8 mouse cellular contexts compared by ENCODE assay signal in genomic region chr8:95805482-95805881, GRCm38 (mm10). TPM values are rescaled to one million over a fixed set of nuclear protein-coding genes. Genes with fewer than 3 reads are reported as not detected.
DNase-seq lines count a peak whose midpoint lies in the region; ATAC-seq and TF ChIP-seq lines count a peak whose summit lies in the region.

No protein-coding gene starts in this region.

- H3K9ac ChIP-seq in heart, postnatal 0 days (replicated peaks; ENCODE audit: low read depth, low read length): peak overlapping the region; percentile 99; the same call in 1 of the 2 replicates
- H3K9ac ChIP-seq in intestine, embryonic 16.5 days (ENCODE audit: low read depth, low read length): peak overlapping the region; percentile 99

- TF ChIP-seq EP300 in heart, postnatal 0 days (IDR thresholded peaks at IDR 0.05; ENCODE audit: low read depth): no peak

- 28% methylated on average over 2 of the region's 2 CpGs for WGBS in heart, postnatal 0 days
- WGBS in embryonic facial prominence, embryonic 10.5 days: 80% methylated on average over 2 of the region's 2 CpGs
- 26% methylated on average over 2 of the region's 2 CpGs for WGBS in intestine, embryonic 16.5 days

- peaks cover 12% of the 10 kb centered on the region; the same call in 1 of the 2 replicates for H3K36me3 ChIP-seq in heart, postnatal 0 days (replicated peaks; ENCODE audit: control insufficient read depth, insufficient read depth, low read length)
- peaks cover 44% of the 10 kb centered on the region for H3K36me3 ChIP-seq in embryonic facial prominence, embryonic 10.5 days (replicated peaks)
- H3K36me3 ChIP-seq in intestine, embryonic 16.5 days (ENCODE audit: control insufficient read depth, insufficient read depth, low read length): 0 out of 2 replicates have a peak, but pooled peaks cover 3% of the 10 kb centered on the region

- H3K27me3 ChIP-seq in heart, postnatal 0 days (ENCODE audit: control insufficient read depth, insufficient read depth, low read length): no peaks in the 10 kb centered on the region
- H3K27me3 ChIP-seq in embryonic facial prominence, embryonic 10.5 days (replicated peaks; ENCODE audit: low read depth, poor library complexity, severe bottlenecking): no peaks in the 10 kb centered on the region
- no peaks in the 10 kb centered on the region for H3K27me3 ChIP-seq in intestine, embryonic 16.5 days (replicated peaks; ENCODE audit: control insufficient read depth, insufficient read depth, low read length)

- H3K27ac ChIP-seq in heart, postnatal 0 days (ENCODE audit: low read depth): 0 out of 2 replicates have a peak overlapping the region, but pooled peaks have one; percentile 99
- H3K27ac ChIP-seq in embryonic facial prominence, embryonic 10.5 days (replicated peaks): no peak overlapping the region
- H3K27ac ChIP-seq in intestine, embryonic 16.5 days (ENCODE audit: low read length): peak overlapping the region; percentile 95; the same call in 1 of the 2 replicates

- TF ChIP-seq CTCF in heart, postnatal 0 days (IDR thresholded peaks at IDR 0.05; ENCODE audit: low read depth): no peak

- H3K4me1 ChIP-seq in heart, postnatal 0 days (ENCODE audit: control insufficient read depth, insufficient read depth): peaks cover 42% of the 10 kb centered on the region
- peaks cover 15% of the 10 kb centered on the region for H3K4me1 ChIP-seq in embryonic facial prominence, embryonic 10.5 days
- peaks cover 20% of the 10 kb centered on the region for H3K4me1 ChIP-seq in intestine, embryonic 16.5 days (ENCODE audit: control insufficient read depth, insufficient read depth, low read length)

- DNase-seq in heart, postnatal 0 days (ENCODE audit: low spot score): no peak
- no peak for DNase-seq in heart, adult 8-10 months (ENCODE audit: low spot score)
- DNase-seq in embryonic facial prominence, embryonic 10.5 days (ENCODE audit: low spot score): no peak
- peak; percentile 29 for DNase-seq in naive thymus-derived CD4-positive, alpha-beta T cell, adult 2 months (ENCODE audit: low read depth)
- DNase-seq in embryo, embryonic 10 days (ENCODE audit: low spot score): no peak
- no peak for DNase-seq in natural killer cell, adult 2 months (ENCODE audit: low spot score in 2 of 2)

- H3K9me3 ChIP-seq in heart, postnatal 0 days (replicated peaks; ENCODE audit: control insufficient read depth, low read length): no peaks in the 10 kb centered on the region
- no peaks in the 10 kb centered on the region for H3K9me3 ChIP-seq in embryonic facial prominence, embryonic 10.5 days
- H3K9me3 ChIP-seq in intestine, embryonic 16.5 days (ENCODE audit: control insufficient read depth, low read length): no peaks in the 10 kb centered on the region

- H3K4me3 ChIP-seq in heart, postnatal 0 days (ENCODE audit: low read depth, low read length): peak overlapping the region; percentile 98
- peak overlapping the region; percentile 99 for H3K4me3 ChIP-seq in embryonic facial prominence, embryonic 10.5 days
- peak overlapping the region; percentile 96 for H3K4me3 ChIP-seq in intestine, embryonic 16.5 days (ENCODE audit: low read length)

- ATAC-seq in heart, postnatal 0 days (ENCODE audit: insufficient read depth, low read depth): no peak
- ATAC-seq in intestine, embryonic 16.5 days: no peak
- ATAC-seq in megakaryocyte-erythroid progenitor cell, adult 5-6 weeks (replicated peaks; ENCODE audit: low FRiP score, low TSS enrichment, poor library complexity, severe bottlenecking): no peak

- peak overlapping the region; percentile 96 for H3K4me2 ChIP-seq in heart, postnatal 0 days (ENCODE audit: low read depth, low read length)
- peak overlapping the region; percentile 92 for H3K4me2 ChIP-seq in intestine, embryonic 16.5 days (ENCODE audit: low read depth, low read length)

RNA-seq across cellular contexts. Expression of gene Cnot1, which starts 1.8 kb away (rescaled TPM):
- total RNA-seq in heart, postnatal 0 days (2014; rRNA removed; ENCODE audit: low replicate concordance): 203 and 290 TPM in 2 replicates
- 21.0 and 22.7 TPM in 2 replicates for polyA plus RNA-seq in heart, postnatal 0 days (2015; fragmentation: Nextera tagmentation; extraction: Ambion mirVana)
- total RNA-seq in heart, adult 8-10 months (2022): 100 to 1,000 TPM in 2 of 4 experiments, 10 to 100 TPM in 2; 92.8 to 123 (median 107) TPM
- 112 and 114 TPM in 2 replicates for polyA plus RNA-seq in embryonic facial prominence, embryonic 10.5 days (2016; fragmentation: Nextera tagmentation; extraction: Ambion mirVana)
- 44.4 and 46.7 TPM in 2 replicates for polyA plus RNA-seq in intestine, embryonic 16.5 days (2015; fragmentation: Nextera tagmentation; extraction: Ambion mirVana)
- total RNA-seq in megakaryocyte-erythroid progenitor cell, adult 5-6 weeks (2014; fragmentation: Nextera tagmentation): 278 and 316 TPM in 2 replicates
- total RNA-seq in megakaryocyte-erythroid progenitor cell, adult 5-6 weeks (2017): 133 and 217 TPM in 2 replicates

RNA-seq across cellular contexts. Expression of gene Sap18b, which starts 19.7 kb away (rescaled TPM):
- total RNA-seq in heart, postnatal 0 days (2014; rRNA removed; ENCODE audit: low replicate concordance): 65.4 and 65.9 TPM in 2 replicates
- polyA plus RNA-seq in heart, postnatal 0 days (2015; fragmentation: Nextera tagmentation; extraction: Ambion mirVana): 283 and 292 TPM in 2 replicates
- total RNA-seq in heart, adult 8-10 months (2022): 100 to 1,000 TPM in 1 of 4 experiments, 10 to 100 TPM in 3; 63.8 to 106 (median 80.1) TPM
- polyA plus RNA-seq in embryonic facial prominence, embryonic 10.5 days (2016; fragmentation: Nextera tagmentation; extraction: Ambion mirVana): 381 and 383 TPM in 2 replicates
- 309 and 333 TPM in 2 replicates for polyA plus RNA-seq in intestine, embryonic 16.5 days (2015; fragmentation: Nextera tagmentation; extraction: Ambion mirVana)
- 91.4 and 188 TPM in 2 replicates for total RNA-seq in megakaryocyte-erythroid progenitor cell, adult 5-6 weeks (2014; fragmentation: Nextera tagmentation)
- 427 and 618 TPM in 2 replicates for total RNA-seq in megakaryocyte-erythroid progenitor cell, adult 5-6 weeks (2017)

RNA-seq across cellular contexts. Expression of gene Slc38a7, which starts 47.9 kb away (rescaled TPM):
- total RNA-seq in heart, postnatal 0 days (2014; rRNA removed; ENCODE audit: low replicate concordance): 8.7 and 12.5 TPM in 2 replicates
- 7.2 and 7.8 TPM in 2 replicates for polyA plus RNA-seq in heart, postnatal 0 days (2015; fragmentation: Nextera tagmentation; extraction: Ambion mirVana)
- total RNA-seq in heart, adult 8-10 months (2022): 10 to 100 TPM; 11.2 to 13.5 (median 12.4) TPM
- 18.3 and 18.4 TPM in 2 replicates for polyA plus RNA-seq in embryonic facial prominence, embryonic 10.5 days (2016; fragmentation: Nextera tagmentation; extraction: Ambion mirVana)
- polyA plus RNA-seq in intestine, embryonic 16.5 days (2015; fragmentation: Nextera tagmentation; extraction: Ambion mirVana): 28.1 and 36.3 TPM in 2 replicates
- total RNA-seq in megakaryocyte-erythroid progenitor cell, adult 5-6 weeks (2014; fragmentation: Nextera tagmentation): 10.0 and 13.4 TPM in 2 replicates
- total RNA-seq in megakaryocyte-erythroid progenitor cell, adult 5-6 weeks (2017): 6.2 and 13.1 TPM in 2 replicates
